Mouse (Mus musculus) intestine, embryonic 14.5 days (tissue): ENCODE results near the gene Tcf15. TPM values are rescaled to one million over a fixed set of nuclear protein-coding genes. Genes with fewer than 3 reads are reported as not detected.
A peak's percentile ranks its signal among the peaks of the same experiment; 100 is the strongest.

Experiments used
- ATAC-seq: fragments of 200-750 bp; cut with Nextera tagmentation; replicated peaks from 2 replicates; pipeline ENCODE4 v1.8.0; 2017; ENCODE audit warnings: low read depth, moderate number of reproducible peaks, moderate TSS enrichment, moderate library complexity; ENCODE audit not compliant: low FRiP score, low TSS enrichment
- DNase-seq: peaks from one replicate; pipeline ENCODE4 v3.0.0-alpha.2; 2018; ENCODE audit warnings: low spot score
- H3K27ac ChIP-seq: fragments of 300-500 bp; sonication (generic); 2 replicates; pipeline ENCODE4 v1.5.1; 2014; ENCODE audit warnings: low read depth, mild to moderate bottlenecking, control low read depth
- H3K27me3 ChIP-seq: fragments of 300-500 bp; sonication (generic); replicated peaks from 2 replicates; pipeline ENCODE4 v1.6.1; 2014; ENCODE audit warnings: low read length, control low read depth; ENCODE audit not compliant: control insufficient read depth, insufficient read depth
- H3K36me3 ChIP-seq: fragments of 300-500 bp; sonication (generic); 2 replicates; pipeline ENCODE4 v1.6.1; 2014; ENCODE audit warnings: low read length, control low read depth; ENCODE audit not compliant: control insufficient read depth, insufficient read depth
- H3K4me1 ChIP-seq: fragments of 300-500 bp; sonication (generic); replicated peaks from 2 replicates; pipeline ENCODE4 v1.6.1; 2014; ENCODE audit warnings: low read length, control low read depth, mixed read lengths; ENCODE audit not compliant: control insufficient read depth, insufficient read depth
- H3K4me2 ChIP-seq: fragments of 300-500 bp; sonication (generic); 2 replicates; pipeline ENCODE4 v1.6.1; 2014; ENCODE audit warnings: low read length
- H3K4me3 ChIP-seq: fragments of 300-500 bp; sonication (generic); 2 replicates; pipeline ENCODE4 v1.5.1; 2014; ENCODE audit warnings: low read depth, low read length, control low read depth, mixed read lengths
- H3K9ac ChIP-seq: fragments of 300-500 bp; sonication (generic); 2 replicates; pipeline ENCODE4 v1.6.1; 2014; ENCODE audit warnings: mild to moderate bottlenecking, low read length
- H3K9me3 ChIP-seq: fragments of 300-500 bp; sonication (generic); 2 replicates; pipeline ENCODE4 v1.6.1; 2016; ENCODE audit warnings: low read length, control low read depth; ENCODE audit not compliant: control insufficient read depth
- WGBS: fragments of 180-500 bp; shearing (Covaris S2); extraction: QIAGEN DNeasy Blood & Tissue Kit; methylation state at CpG from one replicate; pipeline ENCODE4 v1.1.7; 2014; 5-methylcytosine and 5-hydroxymethylcytosine counted together
- polyA plus RNA-seq: library from polyadenylated mRNA; unstranded; fragments of >200 nt; fragmentation: Nextera tagmentation; extraction: Ambion mirVana; gene quantifications from 2 replicates; pipeline ENCODE4 v1.2.1, GENCODE M21; 2014

Gene Tcf15
- polyA plus RNA-seq, 1 experiment from 2014 or later = 15.9 TPM

- Histone ChIP-seq H3K4me1 (no peaks in the 10 kb centered on the region), H3K4me2 (no peak overlapping the region), H3K36me3 (no peaks in the 10 kb centered on the region), H3K27ac (no peak overlapping the region), H3K4me3 (no peak overlapping the region), H3K9ac (no peak overlapping the region), H3K9me3 (no peaks in the 10 kb centered on the region), H3K27me3 (no peaks in the 10 kb centered on the region)
- no peak for DNase-seq
- no peak for ATAC-seq
- WGBS = 79% methylated on average over 5 of the region's 5 CpGs
These were observed 43.8 kb downstream of the Tcf15 start for GRCm38 (mm10) chr2:152187132-152187531.

GRCm38 (mm10) chr2:152189213-152189612, 45.9 kb downstream of the Tcf15 start:
- no peaks in the 10 kb centered on the region for H3K36me3 ChIP-seq
- no peak for DNase-seq
- no peaks in the 10 kb centered on the region for H3K27me3 ChIP-seq
- H3K4me2 ChIP-seq = no peak overlapping the region
- no peak overlapping the region for H3K9ac ChIP-seq
- WGBS = 64% methylated on average over 7 of the region's 7 CpGs
- no peak overlapping the region for H3K27ac ChIP-seq
- no peak overlapping the region for H3K4me3 ChIP-seq
- ATAC-seq = no peak
- H3K4me1 ChIP-seq = no peaks in the 10 kb centered on the region
- H3K9me3 ChIP-seq = no peaks in the 10 kb centered on the region

GRCm38 (mm10) chr2:152189640-152190039, 46.3 kb downstream of the Tcf15 start:
- ATAC-seq (no peak), DNase-seq (no peak)
- no peak overlapping the region for H3K27ac ChIP-seq

GRCm38 (mm10) chr2:152190161-152190560, 46.8 kb downstream of the Tcf15 start:
- DNase-seq (no peak), ATAC-seq (no peak)
- Histone ChIP-seq H3K4me1 (no peaks in the 10 kb centered on the region), H3K4me2 (no peak overlapping the region), H3K9ac (no peak overlapping the region), H3K9me3 (no peaks in the 10 kb centered on the region), H3K27ac (no peak overlapping the region), H3K4me3 (no peak overlapping the region), H3K27me3 (no peaks in the 10 kb centered on the region), H3K36me3 (no peaks in the 10 kb centered on the region)
- WGBS = 67% methylated on average over 7 of the region's 7 CpGs

More at GRCm38 (mm10) chr2:152189640-152190039, 46.3 kb downstream of the Tcf15 start:
- Histone ChIP-seq H3K4me3 (no peak overlapping the region), H3K9ac (no peak overlapping the region), H3K4me1 (no peaks in the 10 kb centered on the region), H3K4me2 (no peak overlapping the region), H3K9me3 (no peaks in the 10 kb centered on the region), H3K36me3 (no peaks in the 10 kb centered on the region), H3K27me3 (no peaks in the 10 kb centered on the region)
- WGBS = 73% methylated on average over 9 of the region's 9 CpGs

GRCm38 (mm10) chr2:152192591-152193345, 49.4 kb downstream of the Tcf15 start:
- no peak overlapping the region for H3K4me2 ChIP-seq
- no peak for DNase-seq

GRCm38 (mm10) chr2:152193346-152193710, 50.0 kb downstream of the Tcf15 start:
- no peak overlapping the region for H3K9ac ChIP-seq
- WGBS = 75% methylated on average over 7 of the region's 7 CpGs
- H3K27ac ChIP-seq = no peak overlapping the region
- no peak for ATAC-seq
- H3K4me2 ChIP-seq = no peak overlapping the region
- no peaks in the 10 kb centered on the region for H3K9me3 ChIP-seq
- no peaks in the 10 kb centered on the region for H3K36me3 ChIP-seq
- no peak overlapping the region for H3K4me3 ChIP-seq
- no peaks in the 10 kb centered on the region for H3K27me3 ChIP-seq
- DNase-seq = no peak
- no peaks in the 10 kb centered on the region for H3K4me1 ChIP-seq

More at GRCm38 (mm10) chr2:152192591-152193345, 49.4 kb downstream of the Tcf15 start:
- Histone ChIP-seq H3K9me3 (no peaks in the 10 kb centered on the region), H3K4me3 (no peak overlapping the region), H3K36me3 (no peaks in the 10 kb centered on the region), H3K27ac (no peak overlapping the region), H3K27me3 (no peaks in the 10 kb centered on the region), H3K9ac (no peak overlapping the region), H3K4me1 (no peaks in the 10 kb centered on the region)
- 75% methylated on average over 13 of the region's 13 CpGs for WGBS
- no peak for ATAC-seq

GRCm38 (mm10) chr2:152194586-152194985, 51.2 kb downstream of the Tcf15 start:
- Histone ChIP-seq H3K4me1 (no peaks in the 10 kb centered on the region), H3K4me3 (no peak overlapping the region), H3K27ac (no peak overlapping the region), H3K9ac (no peak overlapping the region), H3K36me3 (no peaks in the 10 kb centered on the region), H3K27me3 (no peaks in the 10 kb centered on the region), H3K9me3 (no peaks in the 10 kb centered on the region), H3K4me2 (no peak overlapping the region)
- ATAC-seq = no peak
- DNase-seq = no peak
- 87% methylated on average over 2 of the region's 2 CpGs for WGBS

GRCm38 (mm10) chr2:152196896-152197295, 53.5 kb downstream of the Tcf15 start:
- no peak overlapping the region for H3K27ac ChIP-seq
- no peak overlapping the region for H3K9ac ChIP-seq
- no peaks in the 10 kb centered on the region for H3K9me3 ChIP-seq
- ATAC-seq (no peak), DNase-seq (no peak)
- no peak overlapping the region for H3K4me3 ChIP-seq
- WGBS = 30% methylated on average over 3 of the region's 3 CpGs
- H3K4me2 ChIP-seq = no peak overlapping the region
- no peaks in the 10 kb centered on the region for H3K4me1 ChIP-seq
- H3K27me3 ChIP-seq = no peaks in the 10 kb centered on the region
- H3K36me3 ChIP-seq = no peaks in the 10 kb centered on the region

- DNase-seq = peak; percentile 77
- Histone ChIP-seq H3K27me3 (no peaks in the 10 kb centered on the region), H3K4me3 (no peak overlapping the region), H3K27ac (no peak overlapping the region), H3K4me2 (no peak overlapping the region), H3K36me3 (no peaks in the 10 kb centered on the region), H3K9ac (no peak overlapping the region), H3K4me1 (no peaks in the 10 kb centered on the region), H3K9me3 (no peaks in the 10 kb centered on the region)
- peak; percentile 76 for ATAC-seq
- 44% methylated on average over 10 of the region's 10 CpGs for WGBS
These were observed 53.9 kb downstream of the Tcf15 start for GRCm38 (mm10) chr2:152197301-152197712.
